Mouse (Mus musculus) heart, adult 2 months (tissue): ENCODE results near the gene Pitpnb.

Experiments used
- CTCF ChIP-seq: fragments of 200-600 bp; IDR thresholded peaks from 2 replicates; pipeline ENCODE4 v1.8.1; 2022; ENCODE audit warnings: antibody characterized with exemption, mild to moderate bottlenecking, moderate library complexity
- POLR2A ChIP-seq: fragments of 200-500 bp; IDR thresholded peaks from 2 replicates; pipeline ENCODE4 v1.6.1; 2011; ENCODE audit warnings: mild to moderate bottlenecking, low read depth, low read length, control low read depth; ENCODE audit not compliant: insufficient read depth

- TF ChIP-seq POLR2A, result no peak
- TF ChIP-seq CTCF, result no peak
Measured at GRCm38 (mm10) chr5:111391485-111391884, 60.9 kb downstream of the Pitpnb start.
